Mouse (Mus musculus): ENCODE measurements around the gene Sart3. TPM values are rescaled to one million over a fixed set of nuclear protein-coding genes. Genes with fewer than 3 reads are reported as not detected.

Gene Sart3
- polyA plus RNA-seq, 1 experiment, result 47.5 TPM

DNA sequence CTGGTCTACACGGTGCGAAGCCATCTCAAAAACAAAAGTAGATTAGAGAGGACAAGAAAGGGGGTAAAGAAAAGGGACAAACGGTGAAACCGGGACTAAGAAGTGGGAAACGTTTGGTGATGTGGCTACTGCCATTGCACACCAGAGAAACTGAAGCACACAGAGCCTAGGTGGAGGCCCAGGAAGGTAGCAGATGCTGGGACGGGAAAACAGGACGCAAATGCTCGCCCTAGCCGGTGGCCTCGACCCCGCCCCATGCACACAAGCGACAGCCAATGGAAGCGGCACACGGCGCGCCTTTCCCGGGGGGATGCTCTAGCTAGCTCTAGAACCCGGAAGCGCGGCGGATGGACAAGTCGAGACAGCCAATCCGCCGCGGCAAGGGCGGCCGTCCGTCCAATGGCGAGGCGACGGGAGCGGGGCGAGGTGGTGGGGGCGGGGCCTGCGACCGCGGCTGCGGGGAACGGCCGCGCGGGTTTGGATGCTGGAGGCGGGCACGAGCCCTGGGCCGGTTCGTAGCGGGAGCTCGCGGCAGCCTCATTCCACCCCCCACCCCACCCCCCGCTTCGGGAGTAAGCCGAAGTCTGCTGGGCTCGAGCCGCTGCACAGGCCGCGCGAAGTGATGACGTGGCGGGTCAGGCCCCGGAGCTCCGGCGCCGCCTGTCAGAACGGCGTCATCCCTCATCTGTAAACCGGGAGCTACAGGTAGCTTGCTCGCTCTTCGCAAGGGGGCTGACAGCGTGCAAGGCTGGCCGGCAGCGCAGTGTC, 36.8 kb downstream of the Sart3 start, which contains the start of gene Ficd:
Gene Ficd, plus strand, starts transcription at position 459 of the 768 bp plus-strand sequence.
- Histone ChIP-seq H3K27ac (ENCODE audit: control insufficient read depth, insufficient read depth, low read length) (peak within 1 kb of the TSS; percentile 41; the same call in 1 of the 2 replicates), H3K4me3 (ENCODE audit: control insufficient read depth, insufficient read depth, low read length) (peak within 1 kb of the TSS; percentile 58), H3K36me3 (ENCODE audit: control insufficient read depth, insufficient read depth, low read length) (no peaks in the 10 kb centered on the region; the same call in 1 of the 2 replicates), H3K27me3 (ENCODE audit: control insufficient read depth, insufficient read depth, low read length) (no peaks in the 10 kb centered on the region), H3K4me1 (replicated peaks; ENCODE audit: control insufficient read depth, insufficient read depth, low read length) (peaks cover 15% of the 10 kb centered on the region)
- WGBS, result 1% methylated on average over 71 of the region's 71 CpGs
- TF ChIP-seq CTCF (IDR thresholded peaks at IDR 0.05; ENCODE audit: borderline replicate concordance, control insufficient read depth, extremely low read depth, insufficient read depth, low read length, poor library complexity) (0 out of 2 replicates have a peak, but pooled peaks have one; percentile 48), POLR2A (IDR thresholded peaks at IDR 0.05; ENCODE audit: control insufficient read depth, extremely low read depth, insufficient read depth, low read length, poor library complexity) (no peak; the same call in 1 of the 2 replicates)
- peak; percentile 88 for DNase-seq

GRCm38 (mm10) chr5:113735023-113735344, 37.3 kb downstream of the Sart3 start:
- Histone ChIP-seq H3K27me3 (ENCODE audit: control insufficient read depth, insufficient read depth, low read length) (no peaks in the 10 kb centered on the region), H3K4me3 (ENCODE audit: control insufficient read depth, insufficient read depth, low read length) (peak overlapping the region; percentile 20; the same call in 1 of the 2 replicates), H3K36me3 (ENCODE audit: control insufficient read depth, insufficient read depth, low read length) (no peaks in the 10 kb centered on the region; the same call in 1 of the 2 replicates), H3K4me1 (replicated peaks; ENCODE audit: control insufficient read depth, insufficient read depth, low read length) (peaks cover 15% of the 10 kb centered on the region), H3K27ac (ENCODE audit: control insufficient read depth, insufficient read depth, low read length) (peak overlapping the region; percentile 41; the same call in 1 of the 2 replicates)
- TF ChIP-seq CTCF (IDR thresholded peaks at IDR 0.05; ENCODE audit: borderline replicate concordance, control insufficient read depth, extremely low read depth, insufficient read depth, low read length, poor library complexity) (no peak), POLR2A (IDR thresholded peaks at IDR 0.05; ENCODE audit: control insufficient read depth, extremely low read depth, insufficient read depth, low read length, poor library complexity) (no peak)
- no peak for DNase-seq
- 40% methylated on average over 7 of the region's 7 CpGs for WGBS

- 92% methylated on average over 5 of the region's 5 CpGs for WGBS
Measured at GRCm38 (mm10) chr5:113734376-113734775, 37.9 kb downstream of the Sart3 start.

DNA sequence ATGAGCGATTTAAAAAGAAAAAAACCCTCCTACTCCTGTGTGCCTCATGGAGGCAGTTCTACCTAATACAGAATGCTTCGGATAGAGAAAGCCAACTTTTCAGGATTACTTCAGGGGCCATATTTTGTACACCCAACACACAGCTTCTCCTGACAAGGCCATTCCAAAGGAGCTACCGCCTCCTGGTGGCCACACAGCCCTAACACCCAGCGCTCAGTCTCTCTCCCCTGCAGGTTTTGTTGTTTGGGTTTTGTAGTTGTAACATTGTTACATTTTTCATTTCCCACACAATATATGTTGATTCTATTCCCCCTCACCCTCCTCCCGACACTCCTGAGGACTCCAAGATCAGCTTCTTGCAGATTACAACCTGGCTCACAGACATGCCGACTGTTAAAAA, 40.1 kb downstream of the Sart3 start:
- Histone ChIP-seq H3K4me3 (ENCODE audit: control insufficient read depth, insufficient read depth, low read length) (no peak overlapping the region), H3K27me3 (ENCODE audit: control insufficient read depth, insufficient read depth, low read length) (no peaks in the 10 kb centered on the region), H3K27ac (ENCODE audit: control insufficient read depth, insufficient read depth, low read length) (no peak overlapping the region), H3K4me1 (replicated peaks; ENCODE audit: control insufficient read depth, insufficient read depth, low read length) (peaks cover 15% of the 10 kb centered on the region), H3K36me3 (ENCODE audit: control insufficient read depth, insufficient read depth, low read length) (no peaks in the 10 kb centered on the region)
- TF ChIP-seq POLR2A (IDR thresholded peaks at IDR 0.05; ENCODE audit: control insufficient read depth, extremely low read depth, insufficient read depth, low read length, poor library complexity), result no peak
- TF ChIP-seq CTCF (IDR thresholded peaks at IDR 0.05; ENCODE audit: borderline replicate concordance, control insufficient read depth, extremely low read depth, insufficient read depth, low read length, poor library complexity), result peak; percentile 35; the same call in 1 of the 2 replicates
- 33% methylated on average over 6 of the region's 6 CpGs for WGBS
- peak; percentile 53 for DNase-seq

More at GRCm38 (mm10) chr5:113734376-113734775, 37.9 kb downstream of the Sart3 start:
- Histone ChIP-seq H3K36me3 (ENCODE audit: control insufficient read depth, insufficient read depth, low read length) (no peaks in the 10 kb centered on the region; the same call in 1 of the 2 replicates), H3K27me3 (ENCODE audit: control insufficient read depth, insufficient read depth, low read length) (no peaks in the 10 kb centered on the region), H3K4me1 (replicated peaks; ENCODE audit: control insufficient read depth, insufficient read depth, low read length) (peaks cover 15% of the 10 kb centered on the region), H3K27ac (ENCODE audit: control insufficient read depth, insufficient read depth, low read length) (no peak overlapping the region), H3K4me3 (ENCODE audit: control insufficient read depth, insufficient read depth, low read length) (no peak overlapping the region)
- no peak for DNase-seq
- TF ChIP-seq CTCF (IDR thresholded peaks at IDR 0.05; ENCODE audit: borderline replicate concordance, control insufficient read depth, extremely low read depth, insufficient read depth, low read length, poor library complexity) (no peak), POLR2A (IDR thresholded peaks at IDR 0.05; ENCODE audit: control insufficient read depth, extremely low read depth, insufficient read depth, low read length, poor library complexity) (no peak)

GRCm38 (mm10) chr5:113731174-113731573, 41.1 kb downstream of the Sart3 start:
- H3K4me3 ChIP-seq (ENCODE audit: control insufficient read depth, insufficient read depth, low read length), result no peak overlapping the region
- H3K27ac ChIP-seq (ENCODE audit: control insufficient read depth, insufficient read depth, low read length), result no peak overlapping the region
- 91% methylated on average over 7 of the region's 7 CpGs for WGBS
- H3K4me1 ChIP-seq (replicated peaks; ENCODE audit: control insufficient read depth, insufficient read depth, low read length), result peaks cover 5% of the 10 kb centered on the region
- no peak for DNase-seq
- no peaks in the 10 kb centered on the region for H3K27me3 ChIP-seq (ENCODE audit: control insufficient read depth, insufficient read depth, low read length)
- H3K36me3 ChIP-seq (ENCODE audit: control insufficient read depth, insufficient read depth, low read length), result no peaks in the 10 kb centered on the region
- no peak for TF ChIP-seq CTCF (IDR thresholded peaks at IDR 0.05; ENCODE audit: borderline replicate concordance, control insufficient read depth, extremely low read depth, insufficient read depth, low read length, poor library complexity)
- TF ChIP-seq POLR2A (IDR thresholded peaks at IDR 0.05; ENCODE audit: control insufficient read depth, extremely low read depth, insufficient read depth, low read length, poor library complexity), result no peak

DNA sequence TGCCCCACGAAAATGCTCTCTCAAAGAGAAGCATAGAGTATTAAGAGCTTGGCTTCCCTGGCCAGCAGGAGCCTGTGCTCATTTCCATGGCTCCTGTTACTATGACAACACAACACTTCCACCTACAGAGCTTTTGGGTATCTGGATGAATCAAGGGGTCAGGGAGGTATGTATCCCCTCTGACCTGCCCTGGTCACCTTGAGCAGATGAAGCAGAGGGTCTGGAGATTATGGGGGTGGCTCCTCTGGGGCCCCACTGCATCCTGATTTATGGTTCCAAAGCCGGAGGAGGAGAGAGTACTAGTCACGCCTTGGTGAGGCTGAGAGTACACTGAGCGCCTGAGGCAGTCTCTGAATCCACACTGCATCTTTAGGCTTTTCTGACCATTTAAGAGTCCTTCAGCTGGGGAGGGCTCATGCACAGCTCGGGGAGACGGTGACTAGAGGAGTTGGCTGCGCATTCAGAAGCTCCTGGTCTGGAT, 41.6 kb downstream of the Sart3 start:
- Histone ChIP-seq H3K27me3 (ENCODE audit: control insufficient read depth, insufficient read depth, low read length) (no peaks in the 10 kb centered on the region), H3K27ac (ENCODE audit: control insufficient read depth, insufficient read depth, low read length) (no peak overlapping the region), H3K4me1 (replicated peaks; ENCODE audit: control insufficient read depth, insufficient read depth, low read length) (peaks cover 4% of the 10 kb centered on the region), H3K36me3 (ENCODE audit: control insufficient read depth, insufficient read depth, low read length) (no peaks in the 10 kb centered on the region), H3K4me3 (ENCODE audit: control insufficient read depth, insufficient read depth, low read length) (no peak overlapping the region)
- 85% methylated on average over 7 of the region's 7 CpGs for WGBS
- no peak for TF ChIP-seq CTCF (IDR thresholded peaks at IDR 0.05; ENCODE audit: borderline replicate concordance, control insufficient read depth, extremely low read depth, insufficient read depth, low read length, poor library complexity)
- no peak for TF ChIP-seq POLR2A (IDR thresholded peaks at IDR 0.05; ENCODE audit: control insufficient read depth, extremely low read depth, insufficient read depth, low read length, poor library complexity)
- DNase-seq, result no peak
